In the genomic region with DNA sequence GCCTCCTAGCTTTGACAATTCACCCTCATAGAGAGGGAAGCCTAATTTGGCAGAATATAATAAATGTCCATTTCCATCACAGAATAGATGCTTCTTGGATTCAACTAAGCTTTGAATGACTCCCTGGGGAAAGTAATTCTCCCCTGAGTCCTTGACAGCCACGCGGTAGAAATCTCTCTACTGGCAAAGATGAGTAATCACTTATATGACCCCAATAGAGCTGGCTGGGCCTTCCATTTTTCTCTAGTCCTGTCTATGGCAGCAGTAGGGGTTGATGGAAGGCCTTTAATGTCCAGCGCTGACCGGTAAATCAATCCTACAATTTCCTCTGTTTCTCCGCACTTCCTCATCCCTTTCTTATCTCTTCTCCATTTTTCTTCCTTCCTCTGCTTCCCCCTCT, we compare ENCODE assay signal across 9 mouse cellular contexts. TPM values are rescaled to one million over a fixed set of nuclear protein-coding genes. Genes with fewer than 3 reads are reported as not detected.
DNase-seq lines count a peak whose midpoint lies in the region; ATAC-seq lines count a peak whose summit lies in the region.
"Had no signal": no experiment of that assay in that cellular context is flagged by ENCODE, and none has a peak within 500 bp of the region (broad histone marks: within the 10 kb centered on the region; RNA-seq: fewer than 3 reads in every experiment).

No protein-coding gene starts in this region.

- peaks cover 10% of the 10 kb centered on the region; the same call in 1 of the 2 replicates for H3K27me3 ChIP-seq in midbrain, embryonic 10.5 days (ENCODE audit: low read depth, poor library complexity, severe bottlenecking)
- H3K27me3 ChIP-seq in midbrain, embryonic 11.5 days (ENCODE audit: control insufficient read depth, insufficient read depth, low read length): no peaks in the 10 kb centered on the region
- no peaks in the 10 kb centered on the region for H3K27me3 ChIP-seq in hindbrain, embryonic 15.5 days
- no peaks in the 10 kb centered on the region; the same call in 1 of the 2 replicates for H3K27me3 ChIP-seq in splenic B cell, adult 2 months (ENCODE audit: control insufficient read depth, insufficient read depth, low read length, poor library complexity, severe bottlenecking)

- 81% methylated on average over 5 of the region's 5 CpGs for WGBS in midbrain, embryonic 10.5 days
- 76% methylated on average over 5 of the region's 5 CpGs for WGBS in midbrain, embryonic 11.5 days
- WGBS in hindbrain, embryonic 15.5 days: 48% methylated on average over 5 of the region's 5 CpGs

- peaks cover 28% of the 10 kb centered on the region for H3K4me1 ChIP-seq in midbrain, embryonic 10.5 days
- H3K4me1 ChIP-seq in midbrain, embryonic 11.5 days (ENCODE audit: control insufficient read depth, insufficient read depth, low read length): peaks cover 4% of the 10 kb centered on the region; the same call in 1 of the 2 replicates
- H3K4me1 ChIP-seq in hindbrain, embryonic 15.5 days (replicated peaks): peaks cover 27% of the 10 kb centered on the region

- no peak overlapping the region for H3K27ac ChIP-seq in midbrain, embryonic 10.5 days (replicated peaks)
- H3K27ac ChIP-seq in midbrain, embryonic 11.5 days (ENCODE audit: low read depth, low read length): no peak overlapping the region
- H3K27ac ChIP-seq in hindbrain, embryonic 15.5 days (replicated peaks): no peak overlapping the region

- peak overlapping the region; percentile 76 for H3K4me3 ChIP-seq in midbrain, embryonic 10.5 days
- H3K4me3 ChIP-seq in midbrain, embryonic 11.5 days (ENCODE audit: low read depth, low read length): no peak overlapping the region
- peak overlapping the region; percentile 75 for H3K4me3 ChIP-seq in hindbrain, embryonic 15.5 days

- H3K9ac ChIP-seq in midbrain, embryonic 11.5 days (ENCODE audit: low read length): no peak overlapping the region
- H3K9ac ChIP-seq in hindbrain, embryonic 15.5 days: no peak overlapping the region; the same call in 1 of the 2 replicates

- DNase-seq in heart, adult 11 months: peak; percentile 81
- no peak for DNase-seq in heart, adult 18-20 months
- DNase-seq in midbrain, embryonic 10.5 days (ENCODE audit: low spot score): no peak
- DNase-seq in midbrain, embryonic 11.5 days (ENCODE audit: low spot score, missing footprints): no peak
- peak; percentile 7 for DNase-seq in splenic B cell, adult 2 months (ENCODE audit: low read depth, low spot score)
- no peak for DNase-seq in thymus, postnatal 14 days
- no peak for DNase-seq in kidney, postnatal 36 days

- H3K4me2 ChIP-seq in midbrain, embryonic 11.5 days: no peak overlapping the region
- peak overlapping the region; percentile 80 for H3K4me2 ChIP-seq in hindbrain, embryonic 15.5 days

- H3K9me3 ChIP-seq in midbrain, embryonic 10.5 days (replicated peaks): no peaks in the 10 kb centered on the region
- H3K9me3 ChIP-seq in midbrain, embryonic 11.5 days (ENCODE audit: control insufficient read depth, low read length): no peaks in the 10 kb centered on the region
- H3K9me3 ChIP-seq in hindbrain, embryonic 15.5 days: no peaks in the 10 kb centered on the region

- ATAC-seq in midbrain, embryonic 11.5 days (ENCODE audit: low FRiP score): no peak
- ATAC-seq in hindbrain, embryonic 15.5 days (ENCODE audit: low FRiP score, low read depth): no peak
- ATAC-seq: lung, postnatal 0 days had no signal

- no peaks in the 10 kb centered on the region for H3K36me3 ChIP-seq in midbrain, embryonic 10.5 days
- no peaks in the 10 kb centered on the region for H3K36me3 ChIP-seq in midbrain, embryonic 11.5 days (ENCODE audit: control insufficient read depth, insufficient read depth, low read length)
- H3K36me3 ChIP-seq in hindbrain, embryonic 15.5 days: no peaks in the 10 kb centered on the region
- no peaks in the 10 kb centered on the region for H3K36me3 ChIP-seq in splenic B cell, adult 2 months (ENCODE audit: control insufficient read depth, insufficient read depth, low read length, poor library complexity, severe bottlenecking)

RNA-seq across cellular contexts. Expression of a gene that starts 1.5 kb away (rescaled TPM):
- not detected for total RNA-seq in heart, adult 18-20 months (2021)
- 1.4 and 1.7 TPM in 2 replicates for polyA plus RNA-seq in midbrain, embryonic 10.5 days (2016; fragmentation: Nextera tagmentation; extraction: Ambion mirVana)
- polyA plus RNA-seq in midbrain, embryonic 11.5 days (2014; fragmentation: Nextera tagmentation; extraction: Ambion mirVana): 1.6 TPM in 2 replicates
- 4.3 and 5.1 TPM in 2 replicates for polyA plus RNA-seq in hindbrain, embryonic 15.5 days (2015; fragmentation: Nextera tagmentation; extraction: Ambion mirVana)

RNA-seq across cellular contexts. Expression of a gene that starts 7.3 kb away (rescaled TPM):
- total RNA-seq in heart, adult 18-20 months (2021): 10 to 100 TPM; 38.8 to 48.1 TPM
- polyA plus RNA-seq in midbrain, embryonic 10.5 days (2016; fragmentation: Nextera tagmentation; extraction: Ambion mirVana): 79.2 and 81.1 TPM in 2 replicates
- 80.7 and 82.6 TPM in 2 replicates for polyA plus RNA-seq in midbrain, embryonic 11.5 days (2014; fragmentation: Nextera tagmentation; extraction: Ambion mirVana)
- polyA plus RNA-seq in hindbrain, embryonic 15.5 days (2015; fragmentation: Nextera tagmentation; extraction: Ambion mirVana): 37.7 and 42.0 TPM in 2 replicates

Comparison
In these comparisons a context has a peak if more than half of its experiments do, and no peak if none do; other contexts are left out.
1. DNase-seq: peak in heart, adult 11 months (single experiment) and splenic B cell, adult 2 months (single experiment); none in heart, adult 18-20 months (0 of 2), midbrain, embryonic 10.5 days (single experiment), midbrain, embryonic 11.5 days (single experiment), thymus, postnatal 14 days (single experiment) and kidney, postnatal 36 days (0 of 2).